In the genomic region with DNA sequence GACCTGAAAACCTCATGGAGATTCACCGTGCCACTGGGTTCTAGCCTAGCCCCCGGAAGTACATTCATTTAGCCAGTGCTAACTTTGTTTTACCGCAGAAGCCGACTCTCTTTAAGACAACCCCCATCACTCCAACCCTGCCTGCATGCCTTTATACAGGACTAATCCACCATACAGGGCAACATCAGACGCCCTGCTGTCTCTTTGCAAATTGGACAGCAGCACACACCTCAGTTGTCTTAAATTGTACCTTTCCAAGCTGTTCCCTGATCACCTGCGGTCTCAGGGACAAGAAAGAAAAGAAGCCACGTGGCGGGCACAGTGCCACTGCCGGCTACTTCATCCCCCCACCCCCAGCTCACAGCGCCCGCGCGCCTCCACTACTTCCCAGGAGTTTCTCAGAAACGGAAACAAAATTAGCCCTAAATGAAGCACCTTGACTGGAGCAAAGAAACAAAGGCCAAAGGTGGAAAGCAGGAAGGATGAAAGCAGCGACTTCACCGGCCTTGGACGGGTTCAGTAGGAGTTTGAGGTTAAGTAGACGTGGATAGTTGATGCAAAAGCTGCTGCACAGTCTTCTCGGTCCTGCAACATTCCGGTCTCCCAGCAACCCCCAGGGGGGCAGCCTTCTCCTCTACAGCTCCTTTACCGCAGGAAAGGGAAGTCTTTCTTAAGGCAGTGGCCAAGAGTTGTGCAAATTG, we compare ENCODE assay signal across 9 mouse cellular contexts.
A peak's percentile ranks its signal among the peaks of the same experiment; 100 is the strongest.
DNase-seq lines count a peak whose midpoint lies in the region; ATAC-seq and TF ChIP-seq lines count a peak whose summit lies in the region.
"Had no signal": no experiment of that assay in that cellular context is flagged by ENCODE, and none has a peak within 500 bp of the region (broad histone marks: within the 10 kb centered on the region; RNA-seq: fewer than 3 reads in every experiment).

No protein-coding gene starts in this region.

- no peak for TF ChIP-seq EP300 in lung, postnatal 0 days (IDR thresholded peaks at IDR 0.05)

- WGBS in forebrain, embryonic 11.5 days: 5% methylated on average over 21 of the region's 21 CpGs
- WGBS in intestine, postnatal 0 days: 7% methylated on average over 21 of the region's 21 CpGs
- WGBS in lung, postnatal 0 days: 8% methylated on average over 21 of the region's 21 CpGs

- H3K27ac ChIP-seq in forebrain, embryonic 11.5 days (ENCODE audit: low read depth, low read length): no peak overlapping the region
- H3K27ac ChIP-seq in intestine, postnatal 0 days (ENCODE audit: low read depth, low read length): no peak overlapping the region
- 0 out of 2 replicates have a peak overlapping the region, but pooled peaks have one; percentile 12 for H3K27ac ChIP-seq in lung, postnatal 0 days (ENCODE audit: low read length)

- no peaks in the 10 kb centered on the region for H3K9me3 ChIP-seq in forebrain, embryonic 11.5 days (ENCODE audit: control insufficient read depth, low read length)
- H3K9me3 ChIP-seq in intestine, postnatal 0 days (ENCODE audit: control insufficient read depth): no peaks in the 10 kb centered on the region
- H3K9me3 ChIP-seq in lung, postnatal 0 days (ENCODE audit: low read length): no peaks in the 10 kb centered on the region

- ATAC-seq in forebrain, embryonic 11.5 days (replicated peaks; ENCODE audit: low FRiP score): 0 out of 2 replicates have a peak, but pooled peaks have one; percentile 25
- peak; percentile 29 for ATAC-seq in intestine, postnatal 0 days
- peak; percentile 34 for ATAC-seq in lung, postnatal 0 days

- peak overlapping the region; percentile 38; the same call in 1 of the 2 replicates for H3K4me2 ChIP-seq in forebrain, embryonic 11.5 days (ENCODE audit: low read depth, low read length, severe bottlenecking)
- H3K4me2 ChIP-seq in intestine, postnatal 0 days (replicated peaks; ENCODE audit: low read depth): peak overlapping the region; percentile 60
- H3K4me2 ChIP-seq in lung, postnatal 0 days (replicated peaks; ENCODE audit: low read depth, low read length): peak overlapping the region; percentile 37

- peak overlapping the region; percentile 33; the same call in 1 of the 2 replicates for H3K9ac ChIP-seq in forebrain, embryonic 11.5 days (ENCODE audit: low read length)
- no peak overlapping the region for H3K9ac ChIP-seq in intestine, postnatal 0 days (ENCODE audit: low read depth, low read length)
- 0 out of 2 replicates have a peak overlapping the region, but pooled peaks have one; percentile 3 for H3K9ac ChIP-seq in lung, postnatal 0 days (replicated peaks; ENCODE audit: low read depth)

- no peaks in the 10 kb centered on the region for H3K36me3 ChIP-seq in forebrain, embryonic 11.5 days (ENCODE audit: control insufficient read depth, insufficient read depth, low read length)
- H3K36me3 ChIP-seq in intestine, postnatal 0 days (ENCODE audit: control insufficient read depth, insufficient read depth): no peaks in the 10 kb centered on the region
- H3K36me3 ChIP-seq in lung, postnatal 0 days (ENCODE audit: insufficient read depth, low read length): no peaks in the 10 kb centered on the region

- DNase-seq in gastrocnemius, postnatal 10 days: peak; percentile 42
- no peak for DNase-seq in gastrocnemius, postnatal 25 days
- DNase-seq in forebrain, embryonic 11.5 days (ENCODE audit: low spot score): peak; percentile 65
- peak; percentile 45 for DNase-seq in lung, postnatal 0 days (ENCODE audit: low spot score)
- no peak for DNase-seq in layer of hippocampus, adult 11-12 months (ENCODE audit: low spot score)
- no peak for DNase-seq in layer of hippocampus, adult 8-10 months (ENCODE audit: low spot score in 2 of 2)
- DNase-seq in urinary bladder, postnatal 4 days (ENCODE audit: low spot score in 2 of 2): no peak

- H3K4me3 ChIP-seq in forebrain, embryonic 11.5 days (ENCODE audit: low read depth, low read length): no peak overlapping the region
- H3K4me3 ChIP-seq in intestine, postnatal 0 days (ENCODE audit: low read depth, low read length): peak overlapping the region; percentile 19
- 0 out of 2 replicates have a peak overlapping the region, but pooled peaks have one; percentile 1 for H3K4me3 ChIP-seq in lung, postnatal 0 days (ENCODE audit: low read depth, low read length)
- H3K4me3 ChIP-seq: erythroblast, embryonic 14.5 days had no signal

- H3K4me1 ChIP-seq in forebrain, embryonic 11.5 days (replicated peaks; ENCODE audit: control insufficient read depth, insufficient read depth, low read length): peaks cover 16% of the 10 kb centered on the region
- H3K4me1 ChIP-seq in intestine, postnatal 0 days (replicated peaks; ENCODE audit: control insufficient read depth, insufficient read depth, low read length): no peaks in the 10 kb centered on the region; the same call in 1 of the 2 replicates
- peaks cover 11% of the 10 kb centered on the region; the same call in 1 of the 2 replicates for H3K4me1 ChIP-seq in lung, postnatal 0 days (ENCODE audit: insufficient read depth, low read depth, low read length)

- 0 out of 2 replicates have a peak, but pooled peaks have one; percentile 9 for TF ChIP-seq CTCF in intestine, postnatal 0 days (IDR thresholded peaks at IDR 0.05; ENCODE audit: low read depth)
- peak; percentile 15; the same call in 1 of the 2 replicates for TF ChIP-seq CTCF in lung, postnatal 0 days (IDR thresholded peaks at IDR 0.05)

- H3K27me3 ChIP-seq in forebrain, embryonic 11.5 days (ENCODE audit: control insufficient read depth, insufficient read depth, low read length): peaks cover 6% of the 10 kb centered on the region; the same call in 1 of the 2 replicates
- H3K27me3 ChIP-seq in intestine, postnatal 0 days (replicated peaks; ENCODE audit: control insufficient read depth, insufficient read depth, low read length): peaks cover 3% of the 10 kb centered on the region; the same call in 1 of the 2 replicates
- no peaks in the 10 kb centered on the region for H3K27me3 ChIP-seq in lung, postnatal 0 days (replicated peaks; ENCODE audit: insufficient read depth, low read length)

Comparison
In these comparisons a context has a peak if more than half of its experiments do, and no peak if none do; other contexts are left out.
1. DNase-seq: peak in gastrocnemius, postnatal 10 days (single experiment), forebrain, embryonic 11.5 days (single experiment) and lung, postnatal 0 days (single experiment); none in gastrocnemius, postnatal 25 days (single experiment), layer of hippocampus, adult 11-12 months (single experiment), layer of hippocampus, adult 8-10 months (0 of 2) and urinary bladder, postnatal 4 days (0 of 2).
2. Peak in every context shown above with its lines, with median percentiles within 50 percentile points of each other: ATAC-seq and H3K4me2 ChIP-seq.